Mouse (Mus musculus): ENCODE data around the gene Phactr4. TPM values are rescaled to one million over a fixed set of nuclear protein-coding genes. Genes with fewer than 3 reads are reported as not detected.

Phactr4 gene
- polyA plus RNA-seq, 1 experiment from 2014 or later = 19.5 TPM

- Histone ChIP-seq H3K36me3 (peaks cover 9% of the 10 kb centered on the region), H3K9ac (no peak overlapping the region), H3K4me3 (no peak overlapping the region), H3K4me1 (replicated peaks) (peaks cover 20% of the 10 kb centered on the region), H3K9me3 (replicated peaks) (no peaks in the 10 kb centered on the region), H3K27me3 (replicated peaks) (no peaks in the 10 kb centered on the region), H3K27ac (ENCODE audit: poor library complexity, severe bottlenecking) (no peak overlapping the region), H3K4me2 (no peak overlapping the region)
- WGBS = 86% methylated on average over 8 of the region's 8 CpGs
- ATAC-seq (ENCODE audit: insufficient number of reproducible peaks, low FRiP score) = no peak
Observed at GRCm38 (mm10) chr4:132391063-132391740, 31.1 kb downstream of the Phactr4 start.

- H3K4me3 ChIP-seq = no peak overlapping the region
- peaks cover 16% of the 10 kb centered on the region for H3K4me1 ChIP-seq (replicated peaks)
- no peak overlapping the region for H3K9ac ChIP-seq
- no peaks in the 10 kb centered on the region for H3K27me3 ChIP-seq (replicated peaks)
- 75% methylated on average over 4 of the region's 4 CpGs for WGBS
- no peak overlapping the region for H3K4me2 ChIP-seq
- peaks cover 25% of the 10 kb centered on the region for H3K36me3 ChIP-seq
- no peak overlapping the region for H3K27ac ChIP-seq (ENCODE audit: poor library complexity, severe bottlenecking)
- ATAC-seq (ENCODE audit: insufficient number of reproducible peaks, low FRiP score) = no peak
- no peaks in the 10 kb centered on the region for H3K9me3 ChIP-seq (replicated peaks)
Observed at GRCm38 (mm10) chr4:132389302-132389701, 33.0 kb downstream of the Phactr4 start.

DNA sequence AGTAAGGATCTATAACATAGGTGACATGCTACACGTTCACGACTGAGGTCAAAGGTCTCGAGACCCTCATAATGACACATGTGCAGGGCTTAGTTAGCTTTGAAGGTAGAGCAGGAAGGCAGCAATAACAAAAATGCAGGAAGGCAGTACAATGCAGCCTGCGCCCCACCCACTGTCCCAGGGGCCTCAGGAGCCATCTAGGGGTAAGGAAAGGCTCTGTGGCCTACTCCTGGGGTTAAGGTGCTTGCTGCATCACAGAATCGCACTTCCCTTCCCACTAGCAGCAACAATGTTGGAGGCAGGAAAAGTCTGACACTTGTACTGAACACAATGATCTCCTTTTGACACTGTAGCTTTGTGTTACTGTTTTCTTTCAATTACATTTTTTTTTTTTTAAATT, 34.7 kb downstream of the Phactr4 start:
- Histone ChIP-seq H3K36me3 (peaks cover 37% of the 10 kb centered on the region), H3K4me2 (no peak overlapping the region), H3K4me1 (replicated peaks) (peaks cover 21% of the 10 kb centered on the region), H3K9me3 (replicated peaks) (no peaks in the 10 kb centered on the region), H3K4me3 (no peak overlapping the region), H3K27ac (ENCODE audit: poor library complexity, severe bottlenecking) (no peak overlapping the region), H3K27me3 (replicated peaks) (no peaks in the 10 kb centered on the region), H3K9ac (0 out of 2 replicates have a peak overlapping the region, but pooled peaks have one; percentile 13)
- WGBS = 76% methylated on average over 5 of the region's 5 CpGs
- no peak for ATAC-seq (ENCODE audit: insufficient number of reproducible peaks, low FRiP score)

- 82% methylated on average over 7 of the region's 7 CpGs for WGBS
- Histone ChIP-seq H3K9me3 (replicated peaks) (no peaks in the 10 kb centered on the region), H3K4me1 (replicated peaks) (peaks cover 21% of the 10 kb centered on the region), H3K27me3 (replicated peaks) (no peaks in the 10 kb centered on the region), H3K4me3 (no peak overlapping the region), H3K36me3 (peaks cover 45% of the 10 kb centered on the region), H3K27ac (ENCODE audit: poor library complexity, severe bottlenecking) (no peak overlapping the region), H3K4me2 (no peak overlapping the region), H3K9ac (no peak overlapping the region)
- ATAC-seq (ENCODE audit: insufficient number of reproducible peaks, low FRiP score) = no peak
Observed at GRCm38 (mm10) chr4:132386846-132387245, 35.4 kb downstream of the Phactr4 start.

- H3K27me3 ChIP-seq (replicated peaks) = no peaks in the 10 kb centered on the region
- peaks cover 21% of the 10 kb centered on the region for H3K4me1 ChIP-seq (replicated peaks)
- H3K9me3 ChIP-seq (replicated peaks) = no peaks in the 10 kb centered on the region
- H3K36me3 ChIP-seq = peaks cover 50% of the 10 kb centered on the region
- H3K27ac ChIP-seq (ENCODE audit: poor library complexity, severe bottlenecking) = no peak overlapping the region
- 74% methylated on average over 8 of the region's 8 CpGs for WGBS
- no peak overlapping the region for H3K9ac ChIP-seq
- H3K4me3 ChIP-seq = no peak overlapping the region
- H3K4me2 ChIP-seq = no peak overlapping the region
- no peak for ATAC-seq (ENCODE audit: insufficient number of reproducible peaks, low FRiP score)
Observed at GRCm38 (mm10) chr4:132385771-132386410, 36.4 kb downstream of the Phactr4 start.

- H3K27me3 ChIP-seq (replicated peaks) = no peaks in the 10 kb centered on the region
- no peak for ATAC-seq (ENCODE audit: insufficient number of reproducible peaks, low FRiP score)
- H3K9me3 ChIP-seq (replicated peaks) = no peaks in the 10 kb centered on the region
- H3K9ac ChIP-seq = no peak overlapping the region
- H3K4me1 ChIP-seq (replicated peaks) = peaks cover 15% of the 10 kb centered on the region
- H3K27ac ChIP-seq (ENCODE audit: poor library complexity, severe bottlenecking) = no peak overlapping the region
- H3K4me2 ChIP-seq = no peak overlapping the region
- H3K36me3 ChIP-seq = peaks cover 56% of the 10 kb centered on the region
- H3K4me3 ChIP-seq = no peak overlapping the region
- 45% methylated on average over 3 of the region's 3 CpGs for WGBS
Observed at GRCm38 (mm10) chr4:132383455-132383854, 38.8 kb downstream of the Phactr4 start.

- Histone ChIP-seq H3K36me3 (peaks cover 67% of the 10 kb centered on the region), H3K9me3 (replicated peaks) (no peaks in the 10 kb centered on the region), H3K27me3 (replicated peaks) (no peaks in the 10 kb centered on the region), H3K9ac (no peak overlapping the region), H3K4me2 (no peak overlapping the region), H3K27ac (ENCODE audit: poor library complexity, severe bottlenecking) (no peak overlapping the region), H3K4me1 (replicated peaks) (peaks cover 7% of the 10 kb centered on the region), H3K4me3 (no peak overlapping the region)
- ATAC-seq (ENCODE audit: insufficient number of reproducible peaks, low FRiP score) = no peak
- 83% methylated on average over 4 of the region's 4 CpGs for WGBS
Observed at GRCm38 (mm10) chr4:132382296-132382695, 40.0 kb downstream of the Phactr4 start.

- no peak overlapping the region for H3K9ac ChIP-seq
- WGBS = 91% methylated on average over 2 of the region's 2 CpGs
- no peak overlapping the region for H3K4me3 ChIP-seq
- peaks cover 5% of the 10 kb centered on the region for H3K4me1 ChIP-seq (replicated peaks)
- ATAC-seq (ENCODE audit: insufficient number of reproducible peaks, low FRiP score) = no peak
- peaks cover 69% of the 10 kb centered on the region for H3K36me3 ChIP-seq
- H3K4me2 ChIP-seq = no peak overlapping the region
- H3K27me3 ChIP-seq (replicated peaks) = no peaks in the 10 kb centered on the region
- no peaks in the 10 kb centered on the region for H3K9me3 ChIP-seq (replicated peaks)
- H3K27ac ChIP-seq (ENCODE audit: poor library complexity, severe bottlenecking) = no peak overlapping the region
Observed at GRCm38 (mm10) chr4:132380965-132381616, 41.2 kb downstream of the Phactr4 start.

- H3K4me3 ChIP-seq = no peak overlapping the region
- H3K27me3 ChIP-seq (replicated peaks) = no peaks in the 10 kb centered on the region
- H3K9me3 ChIP-seq (replicated peaks) = no peaks in the 10 kb centered on the region
- no peak for ATAC-seq (ENCODE audit: insufficient number of reproducible peaks, low FRiP score)
- H3K4me2 ChIP-seq = no peak overlapping the region
- whole genome bisulfite sequencing = 88% methylated on average over 1 of the region's 1 CpGs
- no peaks in the 10 kb centered on the region for H3K4me1 ChIP-seq (replicated peaks)
- H3K27ac ChIP-seq (ENCODE audit: poor library complexity, severe bottlenecking) = no peak overlapping the region
- peaks cover 76% of the 10 kb centered on the region for H3K36me3 ChIP-seq
- no peak overlapping the region for H3K9ac ChIP-seq
Observed at GRCm38 (mm10) chr4:132373820-132374219, 48.5 kb downstream of the Phactr4 start.

GRCm38 (mm10) chr4:132369953-132370750, 52.1 kb downstream of the Phactr4 start:
- no peak overlapping the region for H3K9ac ChIP-seq
- no peaks in the 10 kb centered on the region for H3K9me3 ChIP-seq (replicated peaks)
- H3K4me2 ChIP-seq = no peak overlapping the region
- 78% methylated on average over 8 of the region's 8 CpGs for WGBS
- ATAC-seq (ENCODE audit: insufficient number of reproducible peaks, low FRiP score) = no peak
- H3K27ac ChIP-seq (ENCODE audit: poor library complexity, severe bottlenecking) = no peak overlapping the region
- peaks cover 85% of the 10 kb centered on the region for H3K36me3 ChIP-seq
- no peak overlapping the region for H3K4me3 ChIP-seq
- no peaks in the 10 kb centered on the region for H3K27me3 ChIP-seq (replicated peaks)
- H3K4me1 ChIP-seq (replicated peaks) = no peaks in the 10 kb centered on the region

All from heart, embryonic 12.5 days (tissue).